Mouse (Mus musculus): ENCODE results near the gene Ranbp17.

Ranbp17 gene

GRCm38 (mm10) chr11:33399346-33399745 lies 114.2 kb downstream of the Ranbp17 start:
- no peak for DNase-seq

- DNase-seq, result peak in 1 of 2 experiments; percentile 16
These were observed 114.8 kb downstream of the Ranbp17 start for GRCm38 (mm10) chr11:33398701-33399100.

DNA sequence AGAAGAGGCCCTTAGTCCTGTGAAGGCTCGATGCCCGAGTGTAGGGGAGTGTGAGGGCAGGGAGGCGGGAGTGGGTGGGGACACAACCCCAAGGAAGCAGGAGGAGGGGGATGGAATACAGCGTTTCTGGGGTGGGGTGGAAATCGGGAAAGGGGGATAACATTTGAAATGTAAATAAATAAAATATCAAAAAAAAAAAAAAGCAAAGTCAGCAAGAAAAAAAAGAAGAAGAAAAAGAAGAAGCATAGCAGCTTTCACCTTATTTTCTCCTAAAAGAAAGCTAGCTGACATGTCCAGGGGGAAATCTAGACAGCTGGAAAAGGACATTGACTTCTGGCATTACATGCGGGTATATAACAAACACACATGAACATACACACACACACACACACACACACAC lies 117.3 kb downstream of the Ranbp17 start:
- no peak for DNase-seq

GRCm38 (mm10) chr11:33394093-33394492 lies 119.5 kb downstream of the Ranbp17 start:
- DNase-seq, result no peak

DNA sequence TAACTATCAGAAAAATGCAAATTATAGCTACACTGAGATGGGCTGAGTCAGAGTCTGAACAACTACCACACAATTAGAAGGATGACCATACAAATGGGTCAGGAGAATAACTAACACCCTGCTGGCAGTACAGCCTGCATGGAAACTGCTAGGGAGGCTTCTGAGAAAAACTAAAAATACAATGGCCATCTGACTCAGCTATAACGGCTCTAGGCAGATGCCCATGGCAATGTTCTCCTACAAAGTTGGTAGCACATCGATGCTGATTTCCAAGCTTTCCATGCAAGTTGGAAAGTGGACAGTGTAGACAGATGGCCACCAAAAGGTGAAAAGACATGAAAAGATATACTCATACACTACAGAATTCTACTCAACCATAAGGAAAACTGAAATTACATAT lies 124.9 kb downstream of the Ranbp17 start:
- DNase-seq, result no peak

- no peak for DNase-seq
These were observed 151.7 kb downstream of the Ranbp17 start for GRCm38 (mm10) chr11:33361867-33362266.

DNA sequence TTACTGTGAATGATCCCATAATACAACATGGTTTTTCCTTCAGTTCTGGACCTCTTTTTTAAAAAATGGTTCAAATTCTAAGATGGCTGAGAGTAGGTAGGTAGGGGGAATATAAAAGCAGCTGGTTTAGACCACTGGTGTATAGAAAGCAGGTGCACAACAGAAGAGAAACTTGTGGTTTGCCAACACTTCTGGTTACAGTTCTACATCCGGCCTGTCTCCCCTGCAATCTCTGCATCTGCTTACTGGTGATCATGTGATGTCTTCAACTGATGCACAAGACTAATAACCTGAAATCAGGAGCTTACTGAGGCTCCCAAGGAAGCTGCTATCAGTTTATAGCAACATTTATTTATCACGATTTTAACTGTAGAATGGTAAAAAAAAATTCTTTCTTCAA lies 164.3 kb downstream of the Ranbp17 start:
- no peak for DNase-seq

DNA sequence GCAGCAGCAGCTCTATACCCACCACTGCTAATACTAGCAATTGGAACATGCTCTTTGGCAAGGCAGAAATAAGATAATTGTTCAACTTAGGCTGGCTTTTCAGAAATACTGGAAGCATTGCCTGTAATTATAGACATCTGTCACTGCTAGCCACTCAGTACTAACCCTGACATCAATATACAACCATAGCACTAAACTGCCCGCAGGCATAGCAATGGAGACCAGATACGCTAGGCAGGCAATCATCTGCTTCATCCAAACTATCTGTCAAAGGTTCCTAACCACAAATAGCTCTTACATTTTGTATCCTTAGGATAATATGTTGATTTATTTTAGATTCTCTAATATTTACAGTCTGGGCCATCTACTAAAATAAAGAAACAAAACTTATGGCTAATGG lies 171.5 kb downstream of the Ranbp17 start:
- no peak for DNase-seq

DNA sequence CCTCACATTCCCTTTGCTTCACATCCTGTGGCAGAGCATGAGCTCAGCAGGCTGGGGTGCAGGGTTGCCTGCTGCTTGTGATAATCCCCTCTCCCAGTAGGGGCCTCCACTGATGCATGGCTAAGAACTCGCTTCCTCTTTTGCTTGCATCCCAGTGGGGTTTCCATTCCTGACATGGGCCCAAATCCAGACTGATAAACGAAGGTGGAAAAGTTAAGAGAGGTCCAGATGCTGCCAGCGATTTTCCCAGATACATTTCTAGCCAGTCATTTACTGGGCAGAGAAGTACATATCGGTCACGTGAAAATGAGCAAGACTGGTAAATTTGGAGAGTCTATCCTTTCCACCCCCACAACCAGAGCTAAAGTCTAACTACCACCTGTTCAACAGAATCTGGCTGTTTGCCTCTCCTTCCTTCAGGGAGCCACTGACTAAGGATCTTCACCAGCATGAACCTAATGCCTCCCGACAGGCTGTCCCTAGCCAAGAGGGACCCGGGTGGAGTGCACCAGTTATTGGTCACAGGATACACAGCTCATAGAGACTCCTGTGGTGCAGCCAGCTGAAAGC lies 176.9 kb downstream of the Ranbp17 start:
- peak in 1 of 2 experiments; percentile 1 for DNase-seq

- no peak for DNase-seq
These were observed 177.9 kb downstream of the Ranbp17 start for GRCm38 (mm10) chr11:33335616-33336015.

DNA sequence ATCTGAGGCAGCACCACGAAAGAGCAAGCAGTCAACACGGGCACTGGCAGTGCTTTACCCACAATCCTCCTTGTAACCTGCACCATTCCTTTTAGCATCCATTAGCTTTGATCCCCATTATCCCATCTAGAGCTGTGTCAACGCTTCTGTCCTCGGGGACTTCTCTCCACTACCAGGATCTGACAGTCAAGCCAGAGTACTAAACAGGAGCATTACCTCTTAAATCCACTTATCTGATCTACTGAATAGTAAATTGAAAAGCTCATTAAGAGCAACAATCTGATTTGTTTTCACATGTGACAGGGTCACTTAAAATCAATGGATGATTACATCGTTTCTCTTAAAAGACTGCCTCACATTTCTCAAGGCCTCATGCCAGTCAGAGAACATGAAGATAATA lies 181.4 kb downstream of the Ranbp17 start:
- no peak for DNase-seq

- no peak for DNase-seq
These were observed 194.4 kb downstream of the Ranbp17 start for GRCm38 (mm10) chr11:33319006-33319611.

- DNase-seq, result no peak
These were observed 204.0 kb downstream of the Ranbp17 start for GRCm38 (mm10) chr11:33309566-33309965.

GRCm38 (mm10) chr11:33300859-33301258 lies 212.7 kb downstream of the Ranbp17 start:
- DNase-seq, result no peak

- DNase-seq, result no peak
These were observed 214.2 kb downstream of the Ranbp17 start for GRCm38 (mm10) chr11:33299371-33299770.

- no peak for DNase-seq
These were observed 216.4 kb downstream of the Ranbp17 start for GRCm38 (mm10) chr11:33297121-33297520.

DNA sequence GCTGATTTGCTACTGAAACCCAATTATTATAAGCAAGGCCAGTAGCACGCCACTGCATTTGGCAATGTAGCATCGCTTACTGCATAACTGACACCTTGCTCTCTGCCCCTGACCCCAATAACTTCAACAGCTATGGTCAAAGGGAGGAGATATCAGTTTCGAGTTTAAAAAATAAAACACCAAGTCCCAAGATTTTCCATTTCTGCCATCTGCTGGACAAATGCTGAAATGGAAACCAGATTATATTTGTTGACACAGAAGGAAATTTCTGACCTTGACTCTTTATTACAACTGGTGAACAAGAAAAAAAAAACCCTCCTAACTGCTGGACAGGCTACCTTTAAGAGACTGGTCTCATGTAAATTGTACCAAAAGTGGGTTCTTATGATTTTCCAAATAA lies 218.1 kb downstream of the Ranbp17 start:
- no peak for DNase-seq

DNA sequence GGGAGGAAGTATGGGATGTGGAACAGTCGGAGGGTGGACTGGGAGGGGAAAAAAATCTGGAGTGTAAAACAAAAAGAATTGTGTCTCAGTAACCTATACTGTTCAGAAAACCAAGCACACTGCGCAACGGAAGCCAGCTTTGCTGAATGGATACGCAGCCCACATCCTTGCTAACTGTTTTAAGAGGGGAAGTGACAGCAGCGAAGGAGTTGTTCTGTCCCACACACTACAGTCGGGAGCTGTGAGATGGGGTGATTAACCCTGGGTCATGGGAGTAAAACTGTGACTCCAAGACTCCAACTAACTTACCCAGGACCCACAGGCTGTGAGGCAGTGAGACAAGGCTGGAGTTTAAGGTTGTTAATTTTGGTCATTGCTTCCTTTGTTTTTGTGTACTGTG lies 219.5 kb downstream of the Ranbp17 start:
- no peak for DNase-seq

- DNase-seq, result no peak
These were observed 235.0 kb downstream of the Ranbp17 start for GRCm38 (mm10) chr11:33278571-33278970.

DNA sequence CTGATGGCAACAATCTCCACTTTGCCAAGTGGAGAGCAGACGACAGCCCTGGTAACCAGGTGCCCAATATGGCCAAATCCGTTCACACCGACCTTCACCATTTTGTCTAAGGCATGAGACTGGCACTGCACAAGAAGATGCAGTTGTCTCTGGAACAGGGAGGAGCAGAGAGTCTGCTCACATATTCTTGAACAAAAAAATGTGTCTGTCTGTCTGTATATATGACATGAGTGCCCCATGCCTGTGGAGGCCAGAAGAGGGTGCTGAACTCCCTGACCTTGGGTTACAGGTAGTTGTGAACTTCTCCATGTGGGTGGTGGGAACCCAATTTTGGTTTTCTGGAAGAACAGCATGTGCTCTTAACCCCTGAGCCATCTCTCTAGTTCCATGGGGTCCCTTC lies 236.9 kb downstream of the Ranbp17 start, which contains the start of gene Gm12117:
Gm12117 (minus strand) TSS at position 101 of the 400 bp plus-strand sequence.
- no peak for DNase-seq

GRCm38 (mm10) chr11:33274816-33275215 lies 238.7 kb downstream of the Ranbp17 start:
- no peak for DNase-seq

DNA sequence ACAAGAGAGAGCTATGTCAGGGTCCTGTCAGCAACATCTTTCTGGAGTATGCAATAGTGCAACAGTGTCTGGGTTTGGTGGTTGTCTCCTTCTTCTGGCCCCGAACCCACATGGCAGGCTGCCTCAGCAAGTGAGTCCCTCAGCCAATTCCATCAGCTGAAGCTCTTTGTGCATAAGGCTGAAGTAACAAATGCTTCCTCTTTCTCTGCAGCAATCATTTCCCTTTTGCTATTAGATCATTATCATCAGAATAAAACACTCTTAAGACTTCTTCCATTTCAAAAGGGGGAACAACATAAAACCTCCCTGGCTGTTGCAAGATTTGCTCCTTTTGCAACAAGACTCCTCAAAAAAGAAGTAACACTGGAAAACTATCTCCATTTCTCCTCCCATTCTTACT lies 239.3 kb downstream of the Ranbp17 start:
- DNase-seq, result peak; percentile 4 to 8

GRCm38 (mm10) chr11:33240295-33240694 lies 273.3 kb downstream of the Ranbp17 start:
- DNase-seq, result no peak

DNA sequence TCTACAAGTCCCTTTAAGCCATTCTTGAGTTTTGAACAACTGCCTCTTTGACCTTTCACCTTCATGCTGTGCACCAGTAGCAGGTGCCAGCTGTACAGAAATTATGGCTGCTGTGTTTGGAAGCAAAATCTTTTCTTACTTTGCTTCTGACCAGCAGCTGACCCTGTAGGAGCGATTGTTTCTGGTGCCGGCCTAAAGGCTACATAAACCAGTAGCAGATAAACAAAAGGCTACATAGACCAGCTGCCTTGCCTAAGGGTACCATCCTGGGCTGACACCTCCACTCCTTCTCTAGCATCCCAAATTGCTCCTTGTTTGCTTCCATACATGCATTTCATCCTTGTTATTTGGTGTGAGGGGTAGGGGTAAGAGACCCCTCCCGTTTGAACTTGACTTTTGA lies 279.4 kb downstream of the Ranbp17 start:
- no peak for DNase-seq

DNA sequence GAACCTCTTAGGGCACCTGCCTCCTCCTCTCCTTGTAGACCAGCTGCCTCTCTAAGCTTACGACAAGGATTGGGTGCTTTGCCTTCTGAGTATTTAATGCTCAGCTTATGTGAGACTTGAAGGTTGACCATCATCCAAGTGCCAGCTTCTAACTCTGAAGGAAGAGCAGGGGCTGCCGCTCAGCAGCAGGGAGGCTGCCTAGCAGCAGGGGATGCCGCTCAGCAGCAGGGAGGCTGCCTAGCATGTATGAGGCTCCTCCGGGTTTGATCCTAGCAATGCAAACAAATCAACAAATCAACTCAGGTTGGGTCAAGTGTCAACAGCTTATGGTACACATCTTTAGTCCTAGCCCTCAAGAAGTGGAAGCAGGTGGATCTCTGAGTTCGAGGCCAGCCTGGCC lies 281.5 kb downstream of the Ranbp17 start:
- DNase-seq, result no peak

All from lung, adult 18-20 months (tissue).